10 mouse cellular contexts compared by ENCODE assay signal in the genomic region with DNA sequence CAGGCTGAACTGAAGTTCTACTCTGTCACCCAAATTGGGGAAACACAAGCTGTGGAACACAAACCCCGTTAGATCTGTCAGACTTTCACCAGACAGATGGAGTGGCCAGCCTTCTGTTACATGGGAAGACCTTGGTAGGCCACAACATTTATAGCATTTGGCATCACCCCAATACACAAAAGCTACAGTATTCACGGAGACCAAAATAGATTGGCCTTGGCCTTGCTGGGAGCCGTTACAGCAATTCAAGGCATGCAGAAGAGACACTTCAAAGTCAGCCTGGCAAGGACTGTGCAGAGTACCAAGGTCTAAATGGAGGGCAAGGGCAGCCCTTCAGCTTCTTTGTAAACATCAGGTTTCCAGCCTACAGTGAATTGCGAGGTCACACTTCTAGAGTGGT.
A peak's percentile ranks its signal among the peaks of the same experiment; 100 is the strongest.
DNase-seq lines count a peak whose midpoint lies in the region; ATAC-seq and TF ChIP-seq lines count a peak whose summit lies in the region.
"Had no signal": no experiment of that assay in that cellular context is flagged by ENCODE, and none has a peak within 500 bp of the region (broad histone marks: within the 10 kb centered on the region; RNA-seq: fewer than 3 reads in every experiment).

No protein-coding gene starts in this region.

- no peak overlapping the region for H3K9ac ChIP-seq in heart, postnatal 0 days (replicated peaks; ENCODE audit: low read depth, low read length)
- H3K9ac ChIP-seq: hindbrain, embryonic 15.5 days; neural tube, embryonic 13.5 days had no signal

- H3K4me3 ChIP-seq in heart, postnatal 0 days (ENCODE audit: low read depth, low read length): no peak overlapping the region
- H3K4me3 ChIP-seq: erythroblast, embryonic 14.5 days; hindbrain, embryonic 15.5 days; neural tube, embryonic 13.5 days had no signal

- no peak overlapping the region for H3K4me2 ChIP-seq in heart, postnatal 0 days (ENCODE audit: low read depth, low read length)
- H3K4me2 ChIP-seq: hindbrain, embryonic 15.5 days; neural tube, embryonic 13.5 days had no signal

- no peaks in the 10 kb centered on the region for H3K27me3 ChIP-seq in heart, postnatal 0 days (ENCODE audit: control insufficient read depth, insufficient read depth, low read length)
- H3K27me3 ChIP-seq: hindbrain, embryonic 15.5 days; neural tube, embryonic 13.5 days had no signal

- no peaks in the 10 kb centered on the region for H3K9me3 ChIP-seq in heart, postnatal 0 days (replicated peaks; ENCODE audit: control insufficient read depth, low read length)
- H3K9me3 ChIP-seq: hindbrain, embryonic 15.5 days; neural tube, embryonic 13.5 days had no signal

- peak; percentile 38 for DNase-seq in ovary, postnatal 36 days (ENCODE audit: low spot score)
- DNase-seq in ovary, postnatal 14 days (ENCODE audit: low spot score): no peak
- peak; percentile 30 to 35 for DNase-seq in cerebellum, postnatal 10 days
- peak; percentile 85 for DNase-seq in heart, postnatal 0 days (ENCODE audit: low spot score)
- peak; percentile 71 for DNase-seq in testis, postnatal 14 days (ENCODE audit: low spot score)
- no peak for DNase-seq in spleen, postnatal 4 days (ENCODE audit: low spot score in 2 of 2)
- DNase-seq in spleen, postnatal 14 days (ENCODE audit: low spot score in 2 of 2): no peak

- H3K36me3 ChIP-seq in heart, postnatal 0 days (replicated peaks; ENCODE audit: control insufficient read depth, insufficient read depth, low read length): peaks cover 21% of the 10 kb centered on the region
- H3K36me3 ChIP-seq: hindbrain, embryonic 15.5 days; neural tube, embryonic 13.5 days had no signal

- 27% methylated on average over 4 of the region's 4 CpGs for WGBS in heart, postnatal 0 days

- H3K27ac ChIP-seq in heart, postnatal 0 days (ENCODE audit: low read depth): peak overlapping the region; percentile 85
- H3K27ac ChIP-seq: hindbrain, embryonic 15.5 days; neural tube, embryonic 13.5 days had no signal

- TF ChIP-seq EP300 in heart, postnatal 0 days (IDR thresholded peaks at IDR 0.05; ENCODE audit: low read depth): 0 out of 2 replicates have a peak, but pooled peaks have one; percentile 62

- peak; percentile 96 for ATAC-seq in heart, postnatal 0 days (ENCODE audit: insufficient read depth, low read depth)

- TF ChIP-seq CTCF in heart, postnatal 0 days (IDR thresholded peaks at IDR 0.05; ENCODE audit: low read depth): no peak

- peaks cover 7% of the 10 kb centered on the region for H3K4me1 ChIP-seq in heart, postnatal 0 days (ENCODE audit: control insufficient read depth, insufficient read depth)
- H3K4me1 ChIP-seq: hindbrain, embryonic 15.5 days; neural tube, embryonic 13.5 days had no signal

Comparison
In these comparisons a context has a peak if more than half of its experiments do, and no peak if none do; other contexts are left out.
1. DNase-seq: peak in ovary, postnatal 36 days (single experiment), cerebellum, postnatal 10 days (2 of 2), heart, postnatal 0 days (single experiment) and testis, postnatal 14 days (single experiment); none in ovary, postnatal 14 days (single experiment), spleen, postnatal 4 days (0 of 2) and spleen, postnatal 14 days (0 of 2).